Mouse (Mus musculus) forebrain, embryonic 12.5 days (tissue): Measurements from ENCODE around the gene Cerkl. TPM values are rescaled to one million over a fixed set of nuclear protein-coding genes. Genes with fewer than 3 reads are reported as not detected.

Experiments
- ATAC-seq: fragments of 200-750 bp; cut with Nextera tagmentation; 2 replicates; pipeline ENCODE4 v1.8.0; 2017; ENCODE audit warnings: moderate TSS enrichment; ENCODE audit not compliant: low FRiP score
- H3K27ac ChIP-seq: fragments of 300-500 bp; sonication (generic); 2 replicates; pipeline ENCODE4 v1.5.1; 2016; ENCODE audit warnings: mild to moderate bottlenecking
- H3K27me3 ChIP-seq: fragments of 300-500 bp; sonication (generic); 2 replicates; pipeline ENCODE4 v1.6.1; 2016; ENCODE audit warnings: mild to moderate bottlenecking
- H3K36me3 ChIP-seq: fragments of 300-500 bp; sonication (generic); replicated peaks from 2 replicates; pipeline ENCODE4 v1.6.1; 2016; ENCODE audit warnings: mild to moderate bottlenecking
- H3K4me1 ChIP-seq: fragments of 300-500 bp; sonication (generic); 2 replicates; pipeline ENCODE4 v1.6.1; 2016
- H3K4me2 ChIP-seq: fragments of 300-500 bp; sonication (generic); 2 replicates; pipeline ENCODE4 v1.6.1; 2016; ENCODE audit warnings: mild to moderate bottlenecking, moderate library complexity
- H3K4me3 ChIP-seq: fragments of 300-500 bp; sonication (generic); replicated peaks from 2 replicates; pipeline ENCODE4 v1.5.1; 2016; ENCODE audit warnings: mild to moderate bottlenecking
- H3K9ac ChIP-seq: fragments of 300-500 bp; sonication (generic); 2 replicates; pipeline ENCODE4 v1.6.1; 2016; ENCODE audit warnings: mild to moderate bottlenecking
- H3K9me3 ChIP-seq: fragments of 300-500 bp; sonication (generic); 2 replicates; pipeline ENCODE4 v1.6.1; 2016
- WGBS: fragments of 180-500 bp; shearing (Covaris S2); methylation state at CpG from one replicate; pipeline ENCODE4 v1.1.7; 2016; 5-methylcytosine and 5-hydroxymethylcytosine counted together
- polyA plus RNA-seq: library from polyadenylated mRNA; unstranded; fragments of >200 nt; fragmentation: Nextera tagmentation; extraction: Ambion mirVana; gene quantifications from 2 replicates; pipeline ENCODE4 v1.2.1, GENCODE M21; 2016

Cerkl gene
- polyA plus RNA-seq, 1 experiment from 2014 or later = 2.4 TPM

DNA sequence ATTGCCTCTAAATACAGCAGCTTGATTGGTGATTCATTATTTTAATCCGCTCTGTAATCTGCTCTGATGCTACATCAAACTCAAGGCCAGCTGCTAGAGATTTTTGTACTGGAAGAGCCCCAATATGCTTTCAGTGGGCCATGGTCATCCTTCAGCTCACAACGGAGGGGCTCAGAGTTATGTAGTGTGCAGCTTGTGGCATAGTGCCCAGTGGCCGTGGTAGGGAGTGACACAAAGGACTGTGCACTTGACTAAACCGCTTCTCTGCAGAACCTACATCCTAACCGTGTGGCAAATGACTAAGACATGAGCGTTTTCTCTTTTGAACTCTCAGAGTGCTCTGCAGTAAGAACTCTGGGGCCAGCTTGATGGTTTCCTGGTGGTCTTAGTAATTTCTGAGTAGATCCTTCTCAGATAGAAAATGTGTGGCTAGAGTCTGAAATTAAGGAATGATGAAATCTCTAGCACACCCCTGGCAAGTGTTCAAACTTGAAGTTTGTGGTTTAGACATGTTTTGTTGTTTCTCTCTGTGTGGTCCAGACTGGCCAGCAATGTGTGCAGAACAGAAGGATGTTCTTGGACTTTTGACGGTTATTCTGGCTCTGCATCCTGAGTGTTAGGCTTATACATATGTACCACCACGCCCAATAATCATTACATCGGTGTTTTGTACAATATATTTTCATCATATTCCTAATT, 140.3 kb downstream of the Cerkl start:
- Histone ChIP-seq H3K4me3 (no peak overlapping the region), H3K4me2 (no peak overlapping the region), H3K9me3 (no peaks in the 10 kb centered on the region), H3K36me3 (no peaks in the 10 kb centered on the region), H3K9ac (no peak overlapping the region), H3K27ac (no peak overlapping the region), H3K4me1 (no peaks in the 10 kb centered on the region), H3K27me3 (no peaks in the 10 kb centered on the region)
- 87% methylated on average over 9 of the region's 9 CpGs for WGBS
- ATAC-seq = no peak

DNA sequence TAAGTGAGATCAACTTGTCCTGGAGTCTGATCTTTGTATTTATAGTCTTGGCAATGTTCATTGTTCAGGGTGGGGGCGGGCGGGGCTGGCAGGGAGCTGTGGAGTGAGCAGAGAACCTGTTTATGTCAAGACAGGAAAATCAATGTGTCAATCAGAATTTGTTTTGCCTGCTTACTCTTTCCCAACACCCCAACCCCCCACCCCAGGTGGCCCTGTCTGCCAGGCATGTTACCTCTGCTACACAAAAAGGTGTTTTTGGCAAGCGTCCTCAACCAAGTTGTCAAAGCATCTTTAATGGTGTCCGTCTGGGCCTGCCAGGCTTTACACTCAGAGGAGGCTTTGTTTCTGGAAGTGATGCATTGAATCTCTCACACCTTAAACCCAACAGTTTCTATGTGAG, 141.5 kb downstream of the Cerkl start:
- no peaks in the 10 kb centered on the region for H3K4me1 ChIP-seq
- H3K36me3 ChIP-seq = no peaks in the 10 kb centered on the region
- H3K27ac ChIP-seq = no peak overlapping the region
- H3K9me3 ChIP-seq = no peaks in the 10 kb centered on the region
- ATAC-seq = no peak
- H3K4me2 ChIP-seq = no peak overlapping the region
- no peaks in the 10 kb centered on the region for H3K27me3 ChIP-seq
- 76% methylated on average over 4 of the region's 4 CpGs for WGBS
- H3K4me3 ChIP-seq = no peak overlapping the region
- H3K9ac ChIP-seq = no peak overlapping the region

DNA sequence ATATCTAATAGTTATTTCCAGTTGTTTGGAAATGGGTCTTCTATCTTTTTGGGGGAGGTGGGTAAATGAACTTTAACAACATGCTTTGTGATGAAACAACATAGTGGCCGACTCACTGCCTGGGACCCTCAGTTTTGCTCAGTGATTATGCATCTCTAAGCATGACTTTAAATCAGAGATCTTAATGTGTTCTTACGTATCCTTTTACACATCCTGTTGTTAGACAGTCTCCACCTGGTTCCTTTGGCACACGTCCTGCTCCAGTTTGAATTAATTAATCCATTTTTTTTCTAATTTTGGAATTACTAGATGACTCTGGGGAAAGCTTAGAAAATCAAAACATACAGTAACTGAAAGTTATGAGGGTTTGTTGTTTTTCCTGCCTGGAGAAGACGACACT, 144.1 kb downstream of the Cerkl start:
- H3K4me3 ChIP-seq = no peak overlapping the region
- no peaks in the 10 kb centered on the region for H3K4me1 ChIP-seq
- no peak overlapping the region for H3K9ac ChIP-seq
- no peak for ATAC-seq
- H3K4me2 ChIP-seq = no peak overlapping the region
- H3K9me3 ChIP-seq = no peaks in the 10 kb centered on the region
- no peaks in the 10 kb centered on the region for H3K27me3 ChIP-seq
- H3K27ac ChIP-seq = no peak overlapping the region
- H3K36me3 ChIP-seq = no peaks in the 10 kb centered on the region
- WGBS = 83% methylated on average over 4 of the region's 4 CpGs

- no peaks in the 10 kb centered on the region for H3K4me1 ChIP-seq
- no peak overlapping the region for H3K27ac ChIP-seq
- no peaks in the 10 kb centered on the region for H3K36me3 ChIP-seq
- no peak overlapping the region for H3K4me2 ChIP-seq
- no peaks in the 10 kb centered on the region for H3K27me3 ChIP-seq
- WGBS = 89% methylated on average over 13 of the region's 13 CpGs
- H3K4me3 ChIP-seq = no peak overlapping the region
- ATAC-seq = no peak
- no peaks in the 10 kb centered on the region for H3K9me3 ChIP-seq
- no peak overlapping the region for H3K9ac ChIP-seq
Observed at GRCm38 (mm10) chr2:79309454-79310118, 147.0 kb downstream of the Cerkl start.

GRCm38 (mm10) chr2:79307549-79307948, 149.0 kb downstream of the Cerkl start:
- ATAC-seq = no peak
- Histone ChIP-seq H3K36me3 (no peaks in the 10 kb centered on the region), H3K4me2 (no peak overlapping the region), H3K4me1 (no peaks in the 10 kb centered on the region), H3K27ac (no peak overlapping the region), H3K27me3 (no peaks in the 10 kb centered on the region), H3K9ac (no peak overlapping the region), H3K9me3 (no peaks in the 10 kb centered on the region), H3K4me3 (no peak overlapping the region)
- 73% methylated on average over 4 of the region's 4 CpGs for WGBS

GRCm38 (mm10) chr2:79302398-79302797, 154.2 kb downstream of the Cerkl start:
- Histone ChIP-seq H3K4me3 (no peak overlapping the region), H3K9ac (no peak overlapping the region), H3K27me3 (no peaks in the 10 kb centered on the region), H3K36me3 (no peaks in the 10 kb centered on the region), H3K4me1 (no peaks in the 10 kb centered on the region), H3K27ac (no peak overlapping the region), H3K9me3 (no peaks in the 10 kb centered on the region), H3K4me2 (no peak overlapping the region)
- ATAC-seq = no peak

DNA sequence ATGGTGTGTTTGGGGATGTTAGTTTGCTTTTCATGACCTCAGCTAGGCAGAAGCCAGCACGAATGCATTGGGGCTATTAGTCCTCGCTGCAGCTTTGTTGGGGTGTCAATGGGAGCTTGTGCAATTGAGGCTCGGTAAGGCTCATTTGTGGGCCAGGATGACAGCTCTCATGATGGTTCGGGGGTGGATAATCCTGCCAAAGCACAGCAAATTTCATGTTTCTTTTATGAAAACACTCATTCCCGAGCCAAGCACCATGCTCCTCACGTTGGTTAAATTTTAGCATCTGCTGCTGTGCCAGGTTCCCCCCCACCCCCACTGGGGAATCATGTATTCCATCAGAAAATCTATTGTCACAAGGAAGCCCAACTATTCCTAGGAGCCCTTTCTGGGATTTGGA, 164.2 kb downstream of the Cerkl start:
- no peaks in the 10 kb centered on the region for H3K36me3 ChIP-seq
- peaks cover 4% of the 10 kb centered on the region; the same call in 1 of the 2 replicates for H3K4me1 ChIP-seq
- H3K9me3 ChIP-seq = no peaks in the 10 kb centered on the region
- no peak overlapping the region for H3K9ac ChIP-seq
- no peaks in the 10 kb centered on the region for H3K27me3 ChIP-seq
- no peak overlapping the region for H3K27ac ChIP-seq
- no peak for ATAC-seq
- WGBS = 73% methylated on average over 6 of the region's 6 CpGs
- no peak overlapping the region for H3K4me2 ChIP-seq
- no peak overlapping the region for H3K4me3 ChIP-seq

- 81% methylated on average over 8 of the region's 8 CpGs for WGBS
- H3K9ac ChIP-seq = no peak overlapping the region
- no peak for ATAC-seq
- peaks cover 4% of the 10 kb centered on the region; the same call in 1 of the 2 replicates for H3K4me1 ChIP-seq
- H3K4me3 ChIP-seq = no peak overlapping the region
- no peak overlapping the region for H3K4me2 ChIP-seq
- H3K36me3 ChIP-seq = no peaks in the 10 kb centered on the region
- H3K9me3 ChIP-seq = no peaks in the 10 kb centered on the region
- no peak overlapping the region for H3K27ac ChIP-seq
- no peaks in the 10 kb centered on the region for H3K27me3 ChIP-seq
Observed at GRCm38 (mm10) chr2:79291922-79292321, 164.7 kb downstream of the Cerkl start.

- Histone ChIP-seq H3K4me2 (no peak overlapping the region), H3K9me3 (no peaks in the 10 kb centered on the region), H3K36me3 (no peaks in the 10 kb centered on the region), H3K9ac (no peak overlapping the region), H3K4me3 (no peak overlapping the region), H3K4me1 (peaks cover 4% of the 10 kb centered on the region; the same call in 1 of the 2 replicates), H3K27me3 (no peaks in the 10 kb centered on the region), H3K27ac (no peak overlapping the region)
- WGBS = 71% methylated on average over 1 of the region's 1 CpGs
- no peak for ATAC-seq
Observed at GRCm38 (mm10) chr2:79290149-79290548, 166.4 kb downstream of the Cerkl start.

GRCm38 (mm10) chr2:79284206-79284605, 172.4 kb downstream of the Cerkl start:
- H3K9me3 ChIP-seq = no peaks in the 10 kb centered on the region
- no peaks in the 10 kb centered on the region for H3K4me1 ChIP-seq
- no peaks in the 10 kb centered on the region for H3K36me3 ChIP-seq
- no peak overlapping the region for H3K9ac ChIP-seq
- WGBS = 83% methylated on average over 4 of the region's 4 CpGs
- no peak overlapping the region for H3K4me2 ChIP-seq
- no peak for ATAC-seq
- H3K27ac ChIP-seq = no peak overlapping the region
- H3K27me3 ChIP-seq = no peaks in the 10 kb centered on the region
- no peak overlapping the region for H3K4me3 ChIP-seq

Other genes starting within 250 kb of the Cerkl start
- 4.7 and 4.9 TPM in 2 replicates for gene Itga4, start 201.4 kb downstream of the Cerkl start, polyA plus RNA-seq
- gene Neurod1, start within 50 bp of the Cerkl start, polyA plus RNA-seq = 44.3 and 46.8 TPM in 2 replicates
- gene Itprid2, start 178.6 kb upstream of the Cerkl start, polyA plus RNA-seq = 4.6 and 4.9 TPM in 2 replicates